Mouse (Mus musculus) mesoderm, embryonic 11.5 days (tissue): Measurements from ENCODE around the gene Atp2b2.

Experiments used
- DNase-seq: peaks from one replicate; pipeline ENCODE4 v3.0.0-alpha.2; 2012; ENCODE audit warnings: low read depth, low spot score

The Atp2b2 gene

GRCm38 (mm10) chr6:113942355-113942754 is 100.1 kb downstream of the Atp2b2 start:
- DNase-seq: no peak

- no peak for DNase-seq
Measured at GRCm38 (mm10) chr6:113941324-113941723, 101.1 kb downstream of the Atp2b2 start.

GRCm38 (mm10) chr6:113939442-113939841 is 103.0 kb downstream of the Atp2b2 start:
- no peak for DNase-seq

GRCm38 (mm10) chr6:113936811-113937508 is 105.5 kb downstream of the Atp2b2 start:
- DNase-seq: peak; percentile 71

GRCm38 (mm10) chr6:113936111-113936510 is 106.3 kb downstream of the Atp2b2 start:
- no peak for DNase-seq

- DNase-seq: no peak
Measured at GRCm38 (mm10) chr6:113934692-113935091, 107.7 kb downstream of the Atp2b2 start.

- no peak for DNase-seq
Measured at GRCm38 (mm10) chr6:113933261-113934151, 108.9 kb downstream of the Atp2b2 start.

- DNase-seq: peak; percentile 28
Measured at GRCm38 (mm10) chr6:113929191-113929875, 113.1 kb downstream of the Atp2b2 start.

GRCm38 (mm10) chr6:113923249-113923648 is 119.2 kb downstream of the Atp2b2 start:
- no peak for DNase-seq

- DNase-seq: no peak
Measured at GRCm38 (mm10) chr6:113920466-113920865, 121.9 kb downstream of the Atp2b2 start.

GRCm38 (mm10) chr6:113912753-113913152 is 129.7 kb downstream of the Atp2b2 start:
- DNase-seq: no peak

- no peak for DNase-seq
Measured at GRCm38 (mm10) chr6:113911094-113911493, 131.3 kb downstream of the Atp2b2 start.

- DNase-seq: no peak
Measured at GRCm38 (mm10) chr6:113910411-113911055, 131.9 kb downstream of the Atp2b2 start.

GRCm38 (mm10) chr6:113909836-113910235 is 132.6 kb downstream of the Atp2b2 start:
- DNase-seq: no peak

- no peak for DNase-seq
Measured at GRCm38 (mm10) chr6:113908066-113908465, 134.3 kb downstream of the Atp2b2 start.

- DNase-seq: no peak
Measured at GRCm38 (mm10) chr6:113904406-113904805, 138.0 kb downstream of the Atp2b2 start.

GRCm38 (mm10) chr6:113896023-113896422 is 146.4 kb downstream of the Atp2b2 start:
- no peak for DNase-seq

- no peak for DNase-seq
Measured at GRCm38 (mm10) chr6:113894008-113894407, 148.4 kb downstream of the Atp2b2 start.

- DNase-seq: no peak
Measured at GRCm38 (mm10) chr6:113892091-113892674, 150.2 kb downstream of the Atp2b2 start.

- peak; percentile 65 for DNase-seq
Measured at GRCm38 (mm10) chr6:113891225-113891967, 151.0 kb downstream of the Atp2b2 start.

- DNase-seq: no peak
Measured at GRCm38 (mm10) chr6:113890858-113891213, 151.6 kb downstream of the Atp2b2 start.
